Mouse (Mus musculus): ENCODE measurements at regions not wholly inside any gene's neighbourhood (a gene's known extent, or its start where the extent isn't known, plus 50 kb on each side); places are given as distances from the start of the nearest gene placed in this dataset.

GRCm38 (mm10) chr14:106669281-106669680 lies 563.3 kb downstream of the Trim52 start:
- DNase-seq: no peak

GRCm38 (mm10) chr14:106677970-106678369 lies 572.0 kb downstream of the Trim52 start:
- no peak for DNase-seq

- no peak for DNase-seq
These were observed 575.2 kb downstream of the Trim52 start for GRCm38 (mm10) chr14:106681193-106681592.

GRCm38 (mm10) chr14:106687361-106687760 lies 581.4 kb downstream of the Trim52 start:
- no peak for DNase-seq

GRCm38 (mm10) chr14:106714020-106714419 lies 608.0 kb downstream of the Trim52 start:
- no peak for DNase-seq

- DNase-seq: no peak
These were observed 627.8 kb downstream of the Trim52 start for GRCm38 (mm10) chr14:106733825-106734224.

- peak; percentile 14 to 22 for DNase-seq
These were observed 634.9 kb downstream of the Trim52 start for GRCm38 (mm10) chr14:106740857-106741256.

- no peak for DNase-seq
These were observed 654.2 kb downstream of the Trim52 start for GRCm38 (mm10) chr14:106760150-106760549.

GRCm38 (mm10) chr14:106763089-106763605 lies 657.1 kb downstream of the Trim52 start:
- peak in 1 of 2 experiments; percentile 25 for DNase-seq

GRCm38 (mm10) chr14:106765884-106766467 lies 660.0 kb downstream of the Trim52 start:
- peak; percentile 33 to 45 for DNase-seq
